Mouse (Mus musculus) embryonic facial prominence, embryonic 13.5 days (tissue): ENCODE data around the gene Slc27a2. TPM values are rescaled to one million over a fixed set of nuclear protein-coding genes. Genes with fewer than 3 reads are reported as not detected.

ENCODE experiments used
- ATAC-seq: fragments of 200-750 bp; cut with Nextera tagmentation; 2 replicates; pipeline ENCODE4 v1.8.0; 2017; ENCODE audit warnings: low read depth; ENCODE audit not compliant: insufficient number of reproducible peaks, insufficient read depth, low FRiP score, low TSS enrichment
- H3K27ac ChIP-seq: fragments of 300-500 bp; sonication (generic); 2 replicates; pipeline ENCODE4 v1.5.1; 2015; ENCODE audit warnings: moderate library complexity, mild to moderate bottlenecking, inconsistent platforms
- H3K27me3 ChIP-seq: fragments of 300-500 bp; sonication (generic); 2 replicates; pipeline ENCODE4 v1.6.1; 2015; ENCODE audit warnings: mild to moderate bottlenecking, inconsistent platforms
- H3K36me3 ChIP-seq: fragments of 300-500 bp; sonication (generic); 2 replicates; pipeline ENCODE4 v1.6.1; 2015; ENCODE audit warnings: mild to moderate bottlenecking, inconsistent platforms
- H3K4me1 ChIP-seq: fragments of 300-500 bp; sonication (generic); 2 replicates; pipeline ENCODE4 v1.6.1; 2015; ENCODE audit warnings: inconsistent platforms
- H3K4me2 ChIP-seq: fragments of 300-500 bp; sonication (generic); 2 replicates; pipeline ENCODE4 v1.6.1; 2015; ENCODE audit warnings: moderate library complexity, mild to moderate bottlenecking, inconsistent platforms
- H3K4me3 ChIP-seq: fragments of 300-500 bp; sonication (generic); 2 replicates; pipeline ENCODE4 v1.5.1; 2015; ENCODE audit warnings: mild to moderate bottlenecking, inconsistent platforms
- H3K9ac ChIP-seq: fragments of 300-500 bp; sonication (generic); 2 replicates; pipeline ENCODE4 v1.6.1; 2015; ENCODE audit warnings: mild to moderate bottlenecking, inconsistent platforms
- H3K9me3 ChIP-seq: fragments of 300-500 bp; sonication (generic); 2 replicates; pipeline ENCODE4 v1.6.1; 2016; ENCODE audit warnings: inconsistent platforms
- WGBS: fragments of 180-500 bp; shearing (Covaris S2); methylation state at CpG from one replicate; pipeline ENCODE4 v1.1.7; 2015; ENCODE audit warnings: mixed read lengths; 5-methylcytosine and 5-hydroxymethylcytosine counted together
- polyA plus RNA-seq: library from polyadenylated mRNA; unstranded; fragments of >200 nt; fragmentation: Nextera tagmentation; extraction: Ambion mirVana; gene quantifications from 2 replicates; pipeline ENCODE4 v1.2.1, GENCODE M21; 2015

The Slc27a2 gene
- polyA plus RNA-seq, 1 experiment from 2014 or later = 2.9 TPM

GRCm38 (mm10) chr2:126560094-126560493 is 7.9 kb downstream of the Slc27a2 start:
- no peak for ATAC-seq
- Histone ChIP-seq H3K4me2 (no peak overlapping the region), H3K4me1 (no peaks in the 10 kb centered on the region), H3K9ac (no peak overlapping the region), H3K36me3 (no peaks in the 10 kb centered on the region), H3K27ac (no peak overlapping the region), H3K4me3 (no peak overlapping the region), H3K27me3 (peaks cover 8% of the 10 kb centered on the region), H3K9me3 (no peaks in the 10 kb centered on the region)
- 89% methylated on average over 1 of the region's 1 CpGs for WGBS

GRCm38 (mm10) chr2:126563411-126564105 is 11.4 kb downstream of the Slc27a2 start:
- WGBS = 77% methylated on average over 17 of the region's 17 CpGs
- Histone ChIP-seq H3K9ac (no peak overlapping the region), H3K4me2 (no peak overlapping the region), H3K27ac (no peak overlapping the region), H3K4me1 (no peaks in the 10 kb centered on the region), H3K27me3 (no peaks in the 10 kb centered on the region), H3K9me3 (no peaks in the 10 kb centered on the region), H3K4me3 (no peak overlapping the region), H3K36me3 (no peaks in the 10 kb centered on the region)
- no peak for ATAC-seq

- H3K4me2 ChIP-seq = no peak overlapping the region
- no peak for ATAC-seq
These were observed 20.0 kb downstream of the Slc27a2 start for GRCm38 (mm10) chr2:126572163-126572562.

GRCm38 (mm10) chr2:126572747-126573146 is 20.5 kb downstream of the Slc27a2 start:
- 0 out of 2 replicates have a peak, but pooled peaks cover 3% of the 10 kb centered on the region for H3K4me1 ChIP-seq
- no peak overlapping the region for H3K4me2 ChIP-seq
- no peaks in the 10 kb centered on the region for H3K36me3 ChIP-seq
- no peak overlapping the region for H3K27ac ChIP-seq
- H3K9ac ChIP-seq = no peak overlapping the region
- no peaks in the 10 kb centered on the region for H3K27me3 ChIP-seq
- ATAC-seq = no peak
- H3K9me3 ChIP-seq = peaks cover 5% of the 10 kb centered on the region; the same call in 1 of the 2 replicates
- no peak overlapping the region for H3K4me3 ChIP-seq
- 63% methylated on average over 4 of the region's 4 CpGs for WGBS

More at GRCm38 (mm10) chr2:126572163-126572562, 20.0 kb downstream of the Slc27a2 start:
- H3K27me3 ChIP-seq = no peaks in the 10 kb centered on the region
- no peak overlapping the region for H3K27ac ChIP-seq
- H3K9ac ChIP-seq = no peak overlapping the region
- WGBS = 58% methylated on average over 1 of the region's 1 CpGs
- 0 out of 2 replicates have a peak, but pooled peaks cover 3% of the 10 kb centered on the region for H3K4me1 ChIP-seq
- H3K9me3 ChIP-seq = peaks cover 5% of the 10 kb centered on the region; the same call in 1 of the 2 replicates
- no peaks in the 10 kb centered on the region for H3K36me3 ChIP-seq
- no peak overlapping the region for H3K4me3 ChIP-seq

- Histone ChIP-seq H3K27me3 (no peaks in the 10 kb centered on the region), H3K9ac (no peak overlapping the region), H3K27ac (no peak overlapping the region), H3K4me3 (no peak overlapping the region), H3K4me1 (0 out of 2 replicates have a peak, but pooled peaks cover 3% of the 10 kb centered on the region), H3K4me2 (no peak overlapping the region), H3K9me3 (peaks cover 5% of the 10 kb centered on the region; the same call in 1 of the 2 replicates), H3K36me3 (no peaks in the 10 kb centered on the region)
- no peak for ATAC-seq
- WGBS = 78% methylated on average over 11 of the region's 11 CpGs
These were observed 23.4 kb downstream of the Slc27a2 start for GRCm38 (mm10) chr2:126575391-126576176.

GRCm38 (mm10) chr2:126577362-126577761 is 25.2 kb downstream of the Slc27a2 start:
- H3K4me2 ChIP-seq = no peak overlapping the region
- H3K36me3 ChIP-seq = no peaks in the 10 kb centered on the region
- H3K4me1 ChIP-seq = no peaks in the 10 kb centered on the region
- 88% methylated on average over 5 of the region's 5 CpGs for WGBS
- no peaks in the 10 kb centered on the region for H3K9me3 ChIP-seq
- ATAC-seq = no peak
- no peaks in the 10 kb centered on the region for H3K27me3 ChIP-seq
- H3K9ac ChIP-seq = no peak overlapping the region
- H3K27ac ChIP-seq = no peak overlapping the region
- no peak overlapping the region for H3K4me3 ChIP-seq

GRCm38 (mm10) chr2:126579282-126579681 is 27.1 kb downstream of the Slc27a2 start:
- Histone ChIP-seq H3K9ac (no peak overlapping the region), H3K27me3 (no peaks in the 10 kb centered on the region), H3K9me3 (no peaks in the 10 kb centered on the region), H3K36me3 (no peaks in the 10 kb centered on the region), H3K4me2 (no peak overlapping the region), H3K4me3 (no peak overlapping the region), H3K4me1 (no peaks in the 10 kb centered on the region), H3K27ac (no peak overlapping the region)
- no peak for ATAC-seq
- 89% methylated on average over 1 of the region's 1 CpGs for WGBS

GRCm38 (mm10) chr2:126583960-126584359 is 31.8 kb downstream of the Slc27a2 start:
- H3K27me3 ChIP-seq = no peaks in the 10 kb centered on the region
- no peaks in the 10 kb centered on the region for H3K9me3 ChIP-seq
- no peak overlapping the region for H3K4me3 ChIP-seq
- H3K4me2 ChIP-seq = no peak overlapping the region
- H3K27ac ChIP-seq = no peak overlapping the region
- H3K36me3 ChIP-seq = no peaks in the 10 kb centered on the region
- ATAC-seq = no peak
- 60% methylated on average over 6 of the region's 6 CpGs for WGBS
- no peaks in the 10 kb centered on the region for H3K4me1 ChIP-seq
- no peak overlapping the region for H3K9ac ChIP-seq

- Histone ChIP-seq H3K4me1 (no peaks in the 10 kb centered on the region), H3K27ac (no peak overlapping the region), H3K36me3 (no peaks in the 10 kb centered on the region), H3K9ac (no peak overlapping the region), H3K4me2 (no peak overlapping the region), H3K27me3 (no peaks in the 10 kb centered on the region), H3K9me3 (no peaks in the 10 kb centered on the region), H3K4me3 (no peak overlapping the region)
- ATAC-seq = no peak
- 73% methylated on average over 8 of the region's 8 CpGs for WGBS
These were observed 32.6 kb downstream of the Slc27a2 start for GRCm38 (mm10) chr2:126584621-126585369.

- 82% methylated on average over 3 of the region's 3 CpGs for whole genome bisulfite sequencing
- no peaks in the 10 kb centered on the region for H3K9me3 ChIP-seq
- ATAC-seq = no peak
- H3K9ac ChIP-seq = no peak overlapping the region
- H3K36me3 ChIP-seq = no peaks in the 10 kb centered on the region
- no peak overlapping the region for H3K4me2 ChIP-seq
- H3K4me3 ChIP-seq = no peak overlapping the region
- H3K4me1 ChIP-seq = no peaks in the 10 kb centered on the region
- H3K27me3 ChIP-seq = no peaks in the 10 kb centered on the region
- no peak overlapping the region for H3K27ac ChIP-seq
These were observed 35.3 kb downstream of the Slc27a2 start for GRCm38 (mm10) chr2:126587468-126587867.

- 90% methylated on average over 4 of the region's 4 CpGs for WGBS
- ATAC-seq = no peak
- H3K9me3 ChIP-seq = no peaks in the 10 kb centered on the region
- no peaks in the 10 kb centered on the region for H3K36me3 ChIP-seq
- no peak overlapping the region for H3K27ac ChIP-seq
- no peak overlapping the region for H3K4me3 ChIP-seq
- H3K4me2 ChIP-seq = no peak overlapping the region
- 0 out of 2 replicates have a peak, but pooled peaks cover 7% of the 10 kb centered on the region for H3K4me1 ChIP-seq
- no peak overlapping the region for H3K9ac ChIP-seq
- no peaks in the 10 kb centered on the region for H3K27me3 ChIP-seq
These were observed 39.1 kb downstream of the Slc27a2 start for GRCm38 (mm10) chr2:126591304-126591703.
